Mouse (Mus musculus) fat pad, adult 2 months (tissue): ENCODE results near the gene Alb.

ENCODE experiments used
- DNase-seq: peaks from one replicate; pipeline ENCODE4 v3.0.0-alpha.2; 2011; ENCODE audit warnings: low read depth, low spot score; ENCODE audit errors: extremely low read depth

Alb gene

GRCm38 (mm10) chr5:90460619-90461018, at the start of gene Alb:
Gene Alb (plus strand): TSS chr5:90460897.
- no peak for DNase-seq

GRCm38 (mm10) chr5:90414142-90414924, 46.4 kb upstream of the Alb start:
- DNase-seq, result peak; percentile 55

- DNase-seq, result no peak
Measured at GRCm38 (mm10) chr5:90414925-90415295, 45.8 kb upstream of the Alb start.

DNA sequence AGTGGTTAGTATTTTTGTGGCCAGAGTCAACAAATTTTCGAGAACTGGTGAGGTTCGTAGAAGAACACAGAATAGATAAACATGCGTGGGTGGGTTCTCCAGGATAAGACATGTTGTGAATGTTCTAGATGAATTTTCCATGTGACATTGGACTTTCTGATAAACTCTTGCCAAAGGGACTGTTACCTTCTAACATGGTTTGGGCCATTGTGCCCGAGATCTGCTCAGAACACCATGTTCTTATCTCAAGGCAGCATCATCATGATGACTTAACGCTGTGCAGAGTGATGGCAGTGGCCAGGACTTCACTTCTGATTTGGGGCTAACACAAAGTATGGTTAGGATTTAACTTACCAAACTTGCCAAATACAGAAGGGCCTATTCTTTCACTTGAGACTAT, 36.1 kb upstream of the Alb start:
- no peak for DNase-seq

DNA sequence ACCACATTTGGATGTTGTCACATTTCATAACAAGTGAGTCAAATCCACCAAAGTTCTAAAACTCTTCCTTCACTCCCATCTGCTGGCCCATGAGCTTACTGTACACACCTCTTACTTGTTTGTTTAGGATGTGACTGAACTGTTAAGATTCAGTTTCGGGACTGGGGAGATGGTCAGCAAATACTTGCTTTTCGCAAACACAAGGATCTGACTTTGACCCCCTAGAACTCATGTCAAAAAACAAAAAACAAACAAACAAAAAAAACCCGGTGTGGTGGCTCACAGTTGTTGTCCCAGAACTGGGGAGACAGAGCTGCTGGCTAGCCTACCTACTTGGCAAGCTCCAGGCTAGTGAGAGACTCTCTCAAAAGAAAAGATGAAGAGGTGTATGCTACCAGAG, 35.5 kb upstream of the Alb start:
- no peak for DNase-seq

- DNase-seq, result no peak
Measured at GRCm38 (mm10) chr5:90431053-90431452, 29.6 kb upstream of the Alb start.

DNA sequence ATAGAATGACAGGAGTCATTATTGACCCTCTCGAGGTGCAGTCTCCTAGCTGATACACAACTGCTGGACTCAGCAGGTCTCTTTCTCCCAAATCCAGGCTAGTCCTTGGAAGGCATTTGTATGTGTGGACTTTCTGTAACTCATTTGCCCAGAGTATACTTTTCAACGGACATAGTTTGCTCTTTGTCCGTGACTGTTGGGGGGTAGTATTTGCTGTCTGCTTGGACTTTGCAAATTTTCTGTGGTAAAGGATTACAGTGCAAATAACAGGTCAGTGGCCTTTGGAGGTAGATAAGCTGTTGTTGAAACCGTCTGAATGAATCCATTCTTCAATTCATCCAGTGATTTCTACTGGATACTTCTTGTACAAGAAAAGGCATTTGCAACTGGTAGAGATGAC, 21.5 kb upstream of the Alb start:
- DNase-seq, result no peak

DNA sequence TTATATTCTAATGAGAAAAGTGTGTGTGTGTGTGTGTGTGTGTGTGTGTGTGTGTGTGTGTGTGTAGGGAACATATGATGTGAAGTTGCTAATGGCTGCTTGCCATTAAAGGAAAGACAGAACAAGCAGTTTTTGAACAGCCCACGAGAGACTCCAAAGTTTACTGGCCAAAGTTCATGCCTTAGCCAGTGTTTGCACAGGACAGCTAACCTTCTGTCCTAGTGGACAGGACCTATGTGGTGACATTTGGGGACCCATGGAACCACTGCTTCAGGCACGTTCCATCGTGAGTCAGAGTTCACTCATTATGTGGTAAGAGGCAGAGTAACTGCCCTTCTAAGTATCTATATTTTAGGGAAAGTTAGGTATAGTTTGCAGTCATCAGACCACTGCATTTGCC, 13.1 kb upstream of the Alb start:
- no peak for DNase-seq

- DNase-seq, result no peak
Measured at GRCm38 (mm10) chr5:90449961-90450360, 10.7 kb upstream of the Alb start.

DNA sequence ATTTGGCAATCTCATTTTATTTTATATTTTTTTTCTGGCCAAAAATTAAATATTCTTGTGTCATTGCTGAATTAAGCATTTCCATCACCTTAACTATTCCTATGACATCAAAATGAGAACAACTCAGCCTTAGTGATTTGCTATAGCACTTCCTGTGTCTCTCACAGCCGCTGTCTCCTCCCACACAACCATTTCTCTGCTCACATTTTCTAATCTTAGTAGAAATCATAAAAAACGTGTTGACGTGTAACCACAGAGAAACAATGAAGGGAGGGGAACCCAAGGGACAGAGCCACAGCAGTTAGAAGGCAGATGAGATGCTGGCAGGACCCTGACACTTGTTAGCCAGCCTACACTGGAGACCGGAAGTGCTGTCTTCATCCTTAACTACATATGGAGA, 8.0 kb upstream of the Alb start:
- no peak for DNase-seq

- DNase-seq, result no peak
Measured at GRCm38 (mm10) chr5:90457241-90457640, 3.5 kb upstream of the Alb start.

DNA sequence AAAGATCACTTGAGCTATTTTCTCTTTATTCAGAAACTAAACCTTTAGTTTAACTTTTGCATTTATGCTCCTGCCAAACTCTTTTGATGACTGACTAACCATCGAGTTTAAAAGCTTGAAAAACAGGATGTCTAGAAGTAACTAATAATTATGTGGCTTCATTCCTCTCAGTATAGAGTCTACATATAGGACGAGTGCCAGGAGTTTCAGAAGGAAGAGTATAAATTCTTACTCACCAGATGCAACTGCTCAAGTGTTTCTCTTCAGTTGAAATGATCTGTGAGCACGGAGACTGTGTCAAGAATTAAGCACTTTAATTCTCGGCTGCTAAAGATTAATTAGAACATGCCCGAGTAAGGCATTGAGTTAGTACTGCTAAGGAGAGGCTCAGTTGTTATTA, 2.0 kb upstream of the Alb start:
- DNase-seq, result no peak

- no peak for DNase-seq
Measured at GRCm38 (mm10) chr5:90466806-90467205, 6.1 kb downstream of the Alb start.

- DNase-seq, result no peak
Measured at GRCm38 (mm10) chr5:90467245-90467644, 6.5 kb downstream of the Alb start.

GRCm38 (mm10) chr5:90470836-90471235, 10.1 kb downstream of the Alb start:
- no peak for DNase-seq

- no peak for DNase-seq
Measured at GRCm38 (mm10) chr5:90473902-90474301, 13.2 kb downstream of the Alb start.

GRCm38 (mm10) chr5:90474369-90474768, 13.7 kb downstream of the Alb start:
- DNase-seq, result no peak

DNA sequence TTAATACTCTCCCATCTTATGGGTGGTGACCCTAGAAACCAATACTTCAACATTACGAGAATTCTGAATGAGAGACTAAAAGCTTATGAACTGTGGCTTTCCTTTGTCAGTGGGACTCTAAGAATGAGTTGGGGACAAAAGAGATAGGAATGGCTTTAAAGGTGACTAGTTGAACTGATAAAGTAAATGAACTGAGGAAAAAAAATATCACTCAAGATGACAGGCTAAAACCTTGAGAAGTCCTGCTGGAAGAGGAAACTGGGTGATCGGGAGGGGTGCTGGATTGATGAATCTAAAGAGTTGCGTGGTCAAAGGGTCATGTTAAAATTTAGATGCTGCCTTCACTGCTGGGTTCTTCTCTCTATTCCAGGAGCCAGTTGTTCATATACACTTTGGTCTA, 16.0 kb downstream of the Alb start:
- DNase-seq, result no peak

DNA sequence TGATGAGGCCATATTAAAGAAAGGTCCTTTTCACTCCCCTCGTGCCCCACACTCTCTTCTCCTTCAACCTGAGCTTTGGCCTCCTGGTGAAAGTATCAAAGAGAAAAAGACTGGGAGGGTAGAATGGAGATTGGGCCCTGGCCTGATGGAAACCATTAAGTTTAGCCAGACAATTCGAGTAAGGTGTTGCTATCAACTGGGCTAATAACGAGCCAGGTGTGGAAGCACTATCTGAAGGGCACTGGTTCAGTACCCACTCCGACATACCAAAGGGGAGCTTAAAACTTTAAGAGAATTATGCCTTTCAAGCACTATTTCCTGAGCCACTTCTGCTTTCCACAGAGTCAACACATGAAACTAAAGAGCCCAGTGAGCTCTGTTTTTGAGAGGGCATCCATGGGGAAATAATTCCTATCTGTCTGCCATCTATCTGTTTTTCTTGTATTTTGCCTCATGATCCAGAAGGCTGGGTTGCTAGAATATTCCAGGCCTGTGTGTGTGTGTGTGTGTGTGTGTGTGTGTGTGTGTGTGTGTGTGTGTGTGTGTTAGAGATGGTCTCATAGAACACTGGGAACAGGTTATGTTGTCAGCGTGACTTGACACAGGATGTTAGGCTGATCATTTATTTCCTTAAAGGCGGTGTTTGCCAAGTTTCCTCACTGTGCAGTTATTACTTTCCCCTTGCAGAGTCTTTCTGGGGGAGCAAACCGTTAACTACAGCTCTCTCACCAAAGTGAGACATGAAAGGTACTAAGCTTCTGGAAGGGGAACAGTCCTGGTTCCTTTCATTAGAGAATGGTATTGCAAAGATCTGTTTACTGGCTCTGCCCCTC, 16.8 kb downstream of the Alb start:
- no peak for DNase-seq

DNA sequence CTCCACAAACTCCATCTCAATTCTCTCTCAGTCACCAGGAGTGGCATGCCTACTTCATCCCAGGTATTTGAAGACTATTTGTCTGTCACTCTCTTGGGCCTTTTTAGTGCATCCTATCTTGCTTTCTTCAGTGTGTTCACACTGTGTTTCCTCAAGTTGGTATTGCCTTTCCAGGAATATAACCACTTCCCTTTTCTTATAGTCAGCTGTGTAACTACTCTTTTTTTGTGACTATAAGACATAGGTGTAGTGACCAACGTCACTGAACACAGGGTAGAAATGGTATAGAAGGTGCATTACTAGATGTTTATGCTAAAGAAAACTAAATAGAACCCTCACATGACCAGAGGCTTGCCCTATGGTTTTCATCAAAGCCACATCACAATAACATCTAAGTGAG, 18.2 kb downstream of the Alb start:
- no peak for DNase-seq

GRCm38 (mm10) chr5:90485597-90485996, 24.9 kb downstream of the Alb start:
- DNase-seq, result no peak

- no peak for DNase-seq
Measured at GRCm38 (mm10) chr5:90488323-90488722, 27.6 kb downstream of the Alb start.
